Mouse (Mus musculus): ENCODE measurements around the gene Sh3glb2. TPM values are rescaled to one million over a fixed set of nuclear protein-coding genes. Genes with fewer than 3 reads are reported as not detected.

Gene Sh3glb2
- total RNA-seq, 4 experiments from 2014 or later: 37.2 to 45.5 (median 41.6) TPM

DNA sequence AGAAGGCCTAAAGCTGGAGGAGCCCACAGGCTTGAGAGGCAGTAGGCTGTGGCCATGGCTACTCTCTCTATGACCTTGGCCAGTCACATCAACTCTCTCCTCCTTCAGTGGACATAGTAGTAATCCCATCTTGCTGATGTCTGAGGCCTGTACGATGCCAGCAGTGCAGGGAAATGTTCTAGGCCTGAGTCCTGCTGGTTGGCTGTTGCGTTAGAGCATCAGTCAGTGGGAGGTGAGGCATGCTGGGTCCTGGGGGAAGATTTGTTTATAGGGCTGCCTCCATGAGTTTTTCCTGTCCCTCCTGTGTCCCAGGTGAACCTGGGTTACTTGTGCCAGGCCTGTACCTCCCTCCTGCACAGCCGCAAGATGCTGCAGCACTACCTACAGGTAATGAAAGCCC, 17.1 kb downstream of the Sh3glb2 start:
- no peak for DNase-seq (ENCODE audit: low spot score)

DNA sequence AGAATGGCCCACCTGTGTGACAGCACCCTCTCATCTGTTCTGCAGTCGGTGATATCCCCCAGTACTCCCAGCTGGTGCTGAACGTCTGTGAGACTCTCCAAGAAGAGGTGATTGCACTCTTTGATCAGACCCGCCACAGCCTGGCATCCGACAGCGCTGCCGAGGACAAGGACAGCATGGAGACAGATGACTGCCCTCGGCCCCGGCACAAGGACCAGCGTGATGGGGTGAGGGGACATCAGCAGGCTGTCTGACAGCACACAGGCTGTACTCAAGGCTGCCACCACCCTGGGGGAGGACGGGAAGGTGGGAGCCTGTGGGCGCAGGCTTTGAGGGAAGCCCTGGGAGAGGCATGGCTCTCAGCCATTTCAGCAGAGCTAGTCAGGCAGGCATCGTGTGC, 22.0 kb downstream of the Sh3glb2 start:
- no peak for DNase-seq (ENCODE audit: low spot score)

GRCm38 (mm10) chr2:30336174-30336915, 22.8 kb downstream of the Sh3glb2 start:
- no peak for DNase-seq (ENCODE audit: low spot score)

- DNase-seq (ENCODE audit: low spot score): no peak
Observed at GRCm38 (mm10) chr2:30335324-30335723, 23.8 kb downstream of the Sh3glb2 start.

GRCm38 (mm10) chr2:30328791-30329190, 30.3 kb downstream of the Sh3glb2 start:
- no peak for DNase-seq (ENCODE audit: low spot score)

- DNase-seq (ENCODE audit: low spot score): no peak
Observed at GRCm38 (mm10) chr2:30327276-30327675, 31.9 kb downstream of the Sh3glb2 start.

GRCm38 (mm10) chr2:30325296-30325695, 33.8 kb downstream of the Sh3glb2 start:
- no peak for DNase-seq (ENCODE audit: low spot score)

DNA sequence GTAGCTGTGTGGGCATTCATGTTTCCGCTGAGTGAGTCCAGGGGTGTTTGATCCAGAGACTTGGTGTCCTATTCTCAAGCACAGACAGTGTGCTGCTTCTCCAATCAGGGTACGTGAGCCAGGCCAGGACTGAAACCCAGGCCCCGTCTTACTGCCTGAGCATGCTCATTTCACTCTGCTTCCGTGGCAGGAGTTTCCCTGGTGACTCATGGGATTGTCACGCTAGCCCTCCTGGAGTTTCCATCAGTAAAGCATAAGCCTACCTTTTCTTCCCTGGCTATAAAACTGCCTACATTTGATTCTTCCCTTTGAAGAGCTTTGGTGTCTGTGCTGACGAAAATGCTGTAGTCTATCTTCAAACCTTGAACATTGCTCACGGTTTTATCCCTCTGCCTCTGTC, 36.0 kb downstream of the Sh3glb2 start:
- no peak for DNase-seq (ENCODE audit: low spot score)

GRCm38 (mm10) chr2:30319260-30319659, 39.9 kb downstream of the Sh3glb2 start:
- DNase-seq (ENCODE audit: low spot score): no peak

DNA sequence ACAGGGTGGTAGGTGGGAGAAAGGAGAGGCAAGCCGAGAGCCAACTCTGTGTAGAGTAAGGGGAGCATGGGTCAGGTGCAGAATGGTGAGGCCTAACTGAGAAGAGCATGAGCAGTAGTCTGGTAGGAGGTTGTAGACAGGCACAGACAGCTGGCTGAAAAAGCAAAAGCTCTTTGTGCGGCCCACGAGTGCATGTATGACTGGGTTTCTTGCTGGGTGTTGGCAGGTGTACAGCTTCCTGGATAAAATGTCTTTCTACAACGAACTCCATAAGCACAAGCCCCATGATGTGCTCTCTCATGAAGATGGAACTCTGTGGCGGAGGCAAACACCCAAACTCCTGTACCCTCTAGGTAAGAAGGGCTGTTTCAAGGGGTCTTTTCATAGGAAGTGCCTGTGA, 42.2 kb downstream of the Sh3glb2 start:
- no peak for DNase-seq (ENCODE audit: low spot score)

GRCm38 (mm10) chr2:30316136-30316535, 43.0 kb downstream of the Sh3glb2 start:
- no peak for DNase-seq (ENCODE audit: low spot score)

GRCm38 (mm10) chr2:30311481-30311880, 47.7 kb downstream of the Sh3glb2 start:
- no peak for DNase-seq (ENCODE audit: low spot score)

- DNase-seq (ENCODE audit: low spot score): no peak
Observed at GRCm38 (mm10) chr2:30309351-30309750, 49.8 kb downstream of the Sh3glb2 start.

- no peak for DNase-seq (ENCODE audit: low spot score)
Observed at GRCm38 (mm10) chr2:30306087-30306486, 53.0 kb downstream of the Sh3glb2 start.

GRCm38 (mm10) chr2:30299966-30300365, 59.2 kb downstream of the Sh3glb2 start:
- DNase-seq (ENCODE audit: low spot score): no peak

DNA sequence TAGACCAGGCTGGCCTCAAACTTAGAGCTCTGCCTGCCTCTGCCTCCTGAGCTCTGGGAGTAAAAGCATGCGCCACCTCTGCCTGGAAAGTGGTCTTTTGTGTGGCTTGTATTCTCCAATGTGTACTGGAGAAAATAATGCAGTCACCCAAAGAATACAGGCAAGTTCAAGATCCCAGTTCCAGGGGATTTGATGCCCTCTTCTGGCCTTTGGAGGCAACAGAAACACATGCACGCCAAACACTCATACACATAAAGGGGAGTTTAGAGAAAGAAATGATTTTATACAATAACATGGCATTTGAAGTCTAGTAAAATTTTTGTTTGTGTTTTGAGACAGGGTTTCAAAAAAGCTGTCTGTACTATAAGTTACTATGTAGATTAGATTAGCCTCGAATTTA, 59.6 kb downstream of the Sh3glb2 start:
- DNase-seq (ENCODE audit: low spot score): no peak

Small RNA genes within 50 kb of the gene (microRNA-seq; reads per million reads assigned to microRNA genes)
- gene Gm47292: not detected

Other genes starting within 250 kb of the Sh3glb2 start
- 10 to 100 TPM; 24.9 to 27.6 (median 25.8) TPM for gene Zer1, start 234.8 kb downstream of the Sh3glb2 start, total RNA-seq (2022)
- gene Tbc1d13, start 225.6 kb downstream of the Sh3glb2 start, total RNA-seq (2022): 10 to 100 TPM; 14.8 to 19.9 (median 17.6) TPM
- 100 to 1,000 TPM in 1 of 4 experiments, 10 to 100 TPM in 3; 93.9 to 101 (median 96.8) TPM for gene Endog, start 187.8 kb downstream of the Sh3glb2 start, total RNA-seq (2022)
- 1 to 10 TPM; 5.3 to 6.3 (median 6.0) TPM for gene Spout1, start 180.9 kb downstream of the Sh3glb2 start, total RNA-seq (2022)
- gene Kyat1, start 153.5 kb downstream of the Sh3glb2 start, total RNA-seq (2022): 10 to 100 TPM; 32.6 to 36.9 (median 34.7) TPM
- 10 to 100 TPM; 50.2 to 66.4 (median 61.0) TPM for gene Lrrc8a, start 121.6 kb downstream of the Sh3glb2 start, total RNA-seq (2022)
- 1 to 10 TPM; 1.8 to 6.1 (median 3.6) TPM for gene Gm28035, start 118.8 kb downstream of the Sh3glb2 start, total RNA-seq (2022)
- gene Phyhd1, start 93.1 kb downstream of the Sh3glb2 start, total RNA-seq (2022): 100 to 1,000 TPM in 3 of 4 experiments, 10 to 100 TPM in 1; 97.7 to 135 (median 112) TPM
- 1 to 10 TPM in 2 of 4 experiments, not detected in 2; 1.3 to 3.7 TPM for gene Gm28038, start 78.3 kb downstream of the Sh3glb2 start, total RNA-seq (2022)
- 10 to 100 TPM; 20.8 to 25.2 (median 24.1) TPM for gene Dolk, start 73.0 kb downstream of the Sh3glb2 start, total RNA-seq (2022)
- 10 to 100 TPM; 15.3 to 19.8 (median 16.4) TPM for gene Nup188, start 72.9 kb downstream of the Sh3glb2 start, total RNA-seq (2022)
- 10 to 100 TPM; 66.5 to 76.0 (median 71.4) TPM for gene Miga2, start 4.9 kb upstream of the Sh3glb2 start, total RNA-seq (2022)
- 1 to 10 TPM; 5.7 to 9.8 (median 7.9) TPM for gene Dolpp1, start 32.9 kb upstream of the Sh3glb2 start, total RNA-seq (2022)
- gene Crat, start 56.5 kb upstream of the Sh3glb2 start, total RNA-seq (2022): 100 to 1,000 TPM; 490 to 636 (median 559) TPM
- 100 to 1,000 TPM in 1 of 4 experiments, 10 to 100 TPM in 3; 74.6 to 100 (median 83.0) TPM for gene Ptpa, start 56.7 kb upstream of the Sh3glb2 start, total RNA-seq (2022)
- 1 to 10 TPM; 2.4 to 5.0 (median 4.3) TPM for gene Ier5l, start 114.9 kb upstream of the Sh3glb2 start, total RNA-seq (2022)
- gene Cstad, start 235.7 kb upstream of the Sh3glb2 start, total RNA-seq (2022): 1 to 10 TPM in 3 of 4 experiments, under 1 TPM in 1; 0.69 to 2.3 (median 1.5) TPM

Measured in heart, adult 8-10 months (tissue).